10 mouse cellular contexts compared by ENCODE assay signal in genomic region chr7:45481374-45481927, GRCm38 (mm10). TPM values are rescaled to one million over a fixed set of nuclear protein-coding genes. Genes with fewer than 3 reads are reported as not detected.
DNase-seq lines count a peak whose midpoint lies in the region; ATAC-seq and TF ChIP-seq lines count a peak whose summit lies in the region.
"Had no signal": no experiment of that assay in that cellular context is flagged by ENCODE, and none has a peak within 500 bp of the region (broad histone marks: within the 10 kb centered on the region; RNA-seq: fewer than 3 reads in every experiment).

Gene Tulp2 (plus strand): TSS chr7:45481877.

- no peak within 1 kb of the TSS for H3K9ac ChIP-seq in hindbrain, embryonic 13.5 days

- no peak within 1 kb of the TSS for H3K27ac ChIP-seq in hindbrain, embryonic 13.5 days
- no peak within 1 kb of the TSS for H3K27ac ChIP-seq in left cerebral cortex, adult 2 months

- peak; percentile 68 to 74 for DNase-seq in B cell, adult 2 months
- DNase-seq in MEL-GATA-1-ER (ENCODE audit: extremely low read depth, low read depth), result peak; percentile 74
- peak; percentile 64 for DNase-seq in left cerebral cortex, adult 2 months (ENCODE audit: extremely low spot score in 1 of 2, low spot score in 2 of 2)
- peak; percentile 89 for DNase-seq in lung, postnatal 36 days
- DNase-seq in right cerebral cortex, postnatal 10 days (ENCODE audit: low spot score in 2 of 2), result peak; percentile 79 to 82
- no peak for DNase-seq in ovary, adult 18-20 months (ENCODE audit: low spot score)

- no peaks in the 10 kb centered on the region for H3K27me3 ChIP-seq in hindbrain, embryonic 13.5 days

- H3K9me3 ChIP-seq in hindbrain, embryonic 13.5 days, result no peaks in the 10 kb centered on the region

- no peak within 1 kb of the TSS for H3K4me2 ChIP-seq in hindbrain, embryonic 13.5 days

- ATAC-seq in erythroblast, adult 5-6 weeks (replicated peaks; ENCODE audit: low FRiP score, poor library complexity, severe bottlenecking), result peak; percentile 79
- ATAC-seq in hindbrain, embryonic 13.5 days (ENCODE audit: low FRiP score), result peak; percentile 73

- no peaks in the 10 kb centered on the region for H3K36me3 ChIP-seq in hindbrain, embryonic 13.5 days

- no peaks in the 10 kb centered on the region for H3K4me1 ChIP-seq in hindbrain, embryonic 13.5 days (replicated peaks)

- 48% methylated on average over 15 of the region's 15 CpGs for whole genome bisulfite sequencing in hindbrain, embryonic 13.5 days

- TF ChIP-seq CTCF in left cerebral cortex, adult 2 months (IDR thresholded peaks at IDR 0.05), result no peak

- H3K4me3 ChIP-seq in hindbrain, embryonic 13.5 days, result no peak within 1 kb of the TSS
- no peak within 1 kb of the TSS for H3K4me3 ChIP-seq in left cerebral cortex, adult 2 months
- H3K4me3 ChIP-seq: erythroblast, embryonic 14.5 days had no signal

- intact Hi-C loops in left cerebral cortex, adult 2 months (cut with DNase I), result no loop called here

RNA-seq across cellular contexts. Expression of gene Tulp2, which starts in this region (rescaled TPM):
- not detected in 2 replicates for total RNA-seq in erythroblast, adult 5-6 weeks (2015; ENCODE audit: low replicate concordance)
- total RNA-seq in erythroblast, adult 5-6 weeks (2017; ENCODE audit: low replicate concordance), result 0.42 TPM in 1 of 2 replicates, not detected in the other
- polyA plus RNA-seq in hindbrain, embryonic 13.5 days (2015; fragmentation: Nextera tagmentation; extraction: Ambion mirVana), result 0.13 and 0.22 TPM in 2 replicates
- total RNA-seq in left cerebral cortex, adult 2 months (2021), result under 1 TPM in 1 of 2 experiments, not detected in 1; 0.30 TPM
- polyA plus RNA-seq: small intestine, adult 2 months had no signal

Comparison
In these comparisons a context has a peak if more than half of its experiments do, and no peak if none do; other contexts are left out.
1. Peak in ATAC-seq in erythroblast, adult 5-6 weeks; RNA of the gene not detected or under 1 TPM.
2. Peak in ATAC-seq in hindbrain, embryonic 13.5 days; RNA of the gene not detected or under 1 TPM.
3. Peak in DNase-seq in left cerebral cortex, adult 2 months; RNA of the gene not detected or under 1 TPM.